Mouse (Mus musculus) spleen, postnatal 10 days (tissue): ENCODE data around the gene Zfp992.
"Not testable (repeated sequence)": the region's sequence is repeated elsewhere in the genome, so short reads cannot be mapped to it uniquely, and the experiment has no call there.

ENCODE experiments used
- DNase-seq, 2 experiments: peaks; one replicate each; pipeline ENCODE4 v3.0.0; 2021 to 2022; ENCODE audit warnings: low spot score in 2 of 2

The Zfp992 gene

GRCm38 (mm10) chr4:146448950-146449349 is at the start of gene Zfp992:
Zfp992 (plus strand) TSS chr4:146449023.
- not testable (repeated sequence) for DNase-seq

GRCm38 (mm10) chr4:146429467-146429866 is 19.4 kb upstream of the Zfp992 start:
- not testable (repeated sequence) for DNase-seq

- DNase-seq: not testable (repeated sequence)
Observed at GRCm38 (mm10) chr4:146430876-146431275, 17.9 kb upstream of the Zfp992 start.

GRCm38 (mm10) chr4:146435539-146435938 is 13.3 kb upstream of the Zfp992 start:
- not testable (repeated sequence) for DNase-seq

- DNase-seq: not testable (repeated sequence)
Observed at GRCm38 (mm10) chr4:146437256-146437655, 11.6 kb upstream of the Zfp992 start.

- not testable (repeated sequence) for DNase-seq
Observed at GRCm38 (mm10) chr4:146444345-146444744, 4.5 kb upstream of the Zfp992 start.

GRCm38 (mm10) chr4:146445121-146445520 is 3.7 kb upstream of the Zfp992 start:
- DNase-seq: not testable (repeated sequence)

- DNase-seq: not testable (repeated sequence)
Observed at GRCm38 (mm10) chr4:146446135-146446534, 2.7 kb upstream of the Zfp992 start.

- DNase-seq: not testable (repeated sequence)
Observed at GRCm38 (mm10) chr4:146447016-146447415, 1.8 kb upstream of the Zfp992 start.

GRCm38 (mm10) chr4:146449711-146450110 is 888 bp downstream of the Zfp992 start:
- DNase-seq: not testable (repeated sequence)

GRCm38 (mm10) chr4:146452576-146452975 is 3.8 kb downstream of the Zfp992 start:
- not testable (repeated sequence) for DNase-seq

- not testable (repeated sequence) for DNase-seq
Observed at GRCm38 (mm10) chr4:146454170-146454569, 5.3 kb downstream of the Zfp992 start.

GRCm38 (mm10) chr4:146454896-146455295 is 6.1 kb downstream of the Zfp992 start:
- DNase-seq: no peak

GRCm38 (mm10) chr4:146455321-146455721 is 6.5 kb downstream of the Zfp992 start:
- DNase-seq: no peak

GRCm38 (mm10) chr4:146456061-146456726 is 7.4 kb downstream of the Zfp992 start:
- no peak for DNase-seq

- no peak for DNase-seq
Observed at GRCm38 (mm10) chr4:146457126-146457525, 8.3 kb downstream of the Zfp992 start.

- DNase-seq: no peak
Observed at GRCm38 (mm10) chr4:146457720-146458119, 8.9 kb downstream of the Zfp992 start.

GRCm38 (mm10) chr4:146459822-146460221 is 11.0 kb downstream of the Zfp992 start:
- not testable (repeated sequence) for DNase-seq

- DNase-seq: not testable (repeated sequence)
Observed at GRCm38 (mm10) chr4:146460685-146461084, 11.9 kb downstream of the Zfp992 start.

GRCm38 (mm10) chr4:146463649-146464351 is 15.0 kb downstream of the Zfp992 start:
- not testable (repeated sequence) for DNase-seq

GRCm38 (mm10) chr4:146469984-146470383 is 21.2 kb downstream of the Zfp992 start:
- not testable (repeated sequence) for DNase-seq

GRCm38 (mm10) chr4:146474181-146474580 is 25.4 kb downstream of the Zfp992 start:
- not testable (repeated sequence) for DNase-seq
